In the genomic region with DNA sequence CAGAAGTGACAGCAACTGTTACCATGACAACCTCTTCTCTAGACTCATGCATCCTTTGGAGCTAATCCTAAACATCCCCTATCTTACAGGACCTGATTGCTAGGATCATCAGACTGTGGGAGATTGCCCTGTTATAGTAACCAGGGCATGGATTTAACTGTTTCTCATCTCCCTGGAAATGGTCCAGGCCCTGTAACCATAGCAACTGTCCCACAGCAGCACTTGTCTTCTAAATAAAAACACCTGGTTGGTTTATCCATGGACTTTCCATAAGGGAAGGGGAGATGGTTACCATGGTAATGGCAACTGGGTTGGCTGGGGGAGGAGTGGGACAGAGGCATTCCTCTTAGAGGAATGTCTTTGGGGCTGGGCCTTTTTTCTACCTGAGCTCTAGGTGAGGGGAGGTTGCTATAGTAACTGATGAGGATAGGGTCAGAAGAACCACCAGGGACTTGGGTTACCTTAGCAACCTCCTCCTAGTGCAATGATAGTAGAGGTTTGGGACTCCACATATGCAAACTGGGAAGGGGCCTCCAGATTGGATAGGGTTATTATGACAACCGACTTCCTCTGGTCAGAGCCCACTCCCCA, we compare ENCODE assay signal across 8 mouse cellular contexts. TPM values are rescaled to one million over a fixed set of nuclear protein-coding genes. Genes with fewer than 3 reads are reported as not detected.
DNase-seq lines count a peak whose midpoint lies in the region; ATAC-seq and TF ChIP-seq lines count a peak whose summit lies in the region.

A gene (plus strand): TSS at position 539 of the 591 bp plus-strand sequence.

- no peak for TF ChIP-seq CTCF in heart, postnatal 0 days (IDR thresholded peaks at IDR 0.05; ENCODE audit: low read depth)

- peaks cover 10% of the 10 kb centered on the region for H3K27me3 ChIP-seq in embryonic facial prominence, embryonic 14.5 days (replicated peaks; ENCODE audit: control insufficient read depth, insufficient read depth, low read length)
- H3K27me3 ChIP-seq in heart, postnatal 0 days (ENCODE audit: control insufficient read depth, insufficient read depth, low read length): no peaks in the 10 kb centered on the region

- H3K4me1 ChIP-seq in embryonic facial prominence, embryonic 14.5 days (ENCODE audit: control insufficient read depth, insufficient read depth, low read length): peaks cover 41% of the 10 kb centered on the region
- H3K4me1 ChIP-seq in heart, postnatal 0 days (ENCODE audit: control insufficient read depth, insufficient read depth): peaks cover 39% of the 10 kb centered on the region

- intact Hi-C loops in left cerebral cortex, postnatal 10 days (cut with DNase I): no loop called here

- 0% methylated on average over 1 of the region's 1 CpGs for WGBS in embryonic facial prominence, embryonic 14.5 days
- WGBS in heart, postnatal 0 days: 10% methylated on average over 1 of the region's 1 CpGs

- no peaks in the 10 kb centered on the region for H3K9me3 ChIP-seq in embryonic facial prominence, embryonic 14.5 days (ENCODE audit: control insufficient read depth, low read length)
- no peaks in the 10 kb centered on the region for H3K9me3 ChIP-seq in heart, postnatal 0 days (replicated peaks; ENCODE audit: control insufficient read depth, low read length)

- no peak for TF ChIP-seq EP300 in heart, postnatal 0 days (IDR thresholded peaks at IDR 0.05; ENCODE audit: low read depth)

- H3K27ac ChIP-seq in embryonic facial prominence, embryonic 14.5 days (replicated peaks; ENCODE audit: low read depth, low read length): peak within 1 kb of the TSS; percentile 99
- peak within 1 kb of the TSS; percentile 91 for H3K27ac ChIP-seq in heart, postnatal 0 days (ENCODE audit: low read depth)

- H3K36me3 ChIP-seq in embryonic facial prominence, embryonic 14.5 days (ENCODE audit: control insufficient read depth, insufficient read depth, low read length): peaks cover 17% of the 10 kb centered on the region; the same call in 1 of the 2 replicates
- peaks cover 22% of the 10 kb centered on the region for H3K36me3 ChIP-seq in heart, postnatal 0 days (replicated peaks; ENCODE audit: control insufficient read depth, insufficient read depth, low read length)

- peak; percentile 49 for DNase-seq in layer of hippocampus, adult 11-12 months (ENCODE audit: low spot score)
- DNase-seq in layer of hippocampus, adult 9-11 months: no peak
- DNase-seq in adrenal gland, adult 18-20 months (ENCODE audit: low spot score in 2 of 2): no peak
- DNase-seq in embryonic facial prominence, embryonic 14.5 days (ENCODE audit: low spot score): peak; percentile 83
- DNase-seq in heart, postnatal 0 days (ENCODE audit: low spot score): no peak
- peak; percentile 62 to 65 for DNase-seq in left cerebral cortex, postnatal 10 days (ENCODE audit: extremely low spot score in 1 of 2, low spot score in 2 of 2)
- no peak for DNase-seq in thymus, postnatal 4 days

- H3K4me2 ChIP-seq in embryonic facial prominence, embryonic 14.5 days (ENCODE audit: low read depth, low read length): peak within 1 kb of the TSS; percentile 83
- peak within 1 kb of the TSS; percentile 95 for H3K4me2 ChIP-seq in heart, postnatal 0 days (ENCODE audit: low read depth, low read length)

- H3K4me3 ChIP-seq in embryonic facial prominence, embryonic 14.5 days (ENCODE audit: low read depth, low read length): peak within 1 kb of the TSS; percentile 99
- H3K4me3 ChIP-seq in heart, postnatal 0 days (ENCODE audit: low read depth, low read length): peak within 1 kb of the TSS; percentile 95

- peak; percentile 51 for ATAC-seq in embryonic facial prominence, embryonic 14.5 days (ENCODE audit: low read depth)
- no peak for ATAC-seq in heart, postnatal 0 days (ENCODE audit: insufficient read depth, low read depth)
- ATAC-seq in monocyte, adult 5-6 weeks (replicated peaks; ENCODE audit: insufficient number of reproducible peaks, low FRiP score, low TSS enrichment, poor library complexity, severe bottlenecking): no peak

- peak within 1 kb of the TSS; percentile 100 for H3K9ac ChIP-seq in embryonic facial prominence, embryonic 14.5 days (ENCODE audit: low read depth, low read length)
- peak within 1 kb of the TSS; percentile 97 for H3K9ac ChIP-seq in heart, postnatal 0 days (replicated peaks; ENCODE audit: low read depth, low read length)

RNA-seq across cellular contexts. Expression of the gene that starts here (rescaled TPM):
- total RNA-seq in adrenal gland, adult 18-20 months (2021): 10 to 100 TPM; 67.7 to 69.3 TPM
- polyA plus RNA-seq in embryonic facial prominence, embryonic 14.5 days (2014; fragmentation: Nextera tagmentation; extraction: Ambion mirVana): 97.4 and 107 TPM in 2 replicates
- 128 and 148 TPM in 2 replicates for total RNA-seq in heart, postnatal 0 days (2014; rRNA removed; ENCODE audit: low replicate concordance)
- 55.5 and 61.1 TPM in 2 replicates for polyA plus RNA-seq in heart, postnatal 0 days (2015; fragmentation: Nextera tagmentation; extraction: Ambion mirVana)
- 100 to 1,000 TPM; 269 to 272 TPM for total RNA-seq in left cerebral cortex, postnatal 10 days (2021)
- total RNA-seq in monocyte, adult 5-6 weeks (2017): 70.9 to 99.8 TPM (median 71.5 TPM) in 3 replicates

Comparison
In these comparisons a context has a peak if more than half of its experiments do, and no peak if none do; other contexts are left out.
1. DNase-seq: peak in layer of hippocampus, adult 11-12 months (single experiment), embryonic facial prominence, embryonic 14.5 days (single experiment) and left cerebral cortex, postnatal 10 days (2 of 2); none in layer of hippocampus, adult 9-11 months (single experiment), adrenal gland, adult 18-20 months (0 of 2), heart, postnatal 0 days (single experiment) and thymus, postnatal 4 days (single experiment).